Mouse (Mus musculus) hindbrain, embryonic 16.5 days (tissue): Measurements from ENCODE around the gene Irx2. TPM values are rescaled to one million over a fixed set of nuclear protein-coding genes. Genes with fewer than 3 reads are reported as not detected.

Experiments used
- ATAC-seq: fragments of 200-750 bp; cut with Nextera tagmentation; 2 replicates; pipeline ENCODE4 v1.8.0; 2017; ENCODE audit warnings: moderate TSS enrichment, moderate library complexity
- H3K27ac ChIP-seq: fragments of 300-500 bp; sonication (generic); 2 replicates; pipeline ENCODE4 v1.5.1; 2014; ENCODE audit warnings: low read depth, mild to moderate bottlenecking, control low read depth, low read length, moderate library complexity
- H3K27me3 ChIP-seq: fragments of 300-500 bp; sonication (generic); replicated peaks from 2 replicates; pipeline ENCODE4 v1.6.1; 2014; ENCODE audit warnings: low read length; ENCODE audit not compliant: control insufficient read depth, insufficient read depth
- H3K36me3 ChIP-seq: fragments of 300-500 bp; sonication (generic); 2 replicates; pipeline ENCODE4 v1.6.1; 2014; ENCODE audit warnings: mild to moderate bottlenecking, low read length, moderate library complexity, mixed read lengths; ENCODE audit not compliant: control insufficient read depth, insufficient read depth
- H3K4me1 ChIP-seq: fragments of 300-500 bp; sonication (generic); 2 replicates; pipeline ENCODE4 v1.6.1; 2014; ENCODE audit warnings: low read depth, low read length; ENCODE audit not compliant: control insufficient read depth, insufficient read depth
- H3K4me2 ChIP-seq: fragments of 300-500 bp; sonication (generic); 2 replicates; pipeline ENCODE4 v1.6.1; 2014; ENCODE audit warnings: mild to moderate bottlenecking, low read length, control low read depth, moderate library complexity
- H3K4me3 ChIP-seq: fragments of 300-500 bp; sonication (generic); 2 replicates; pipeline ENCODE4 v1.5.1; 2014; ENCODE audit warnings: mild to moderate bottlenecking, low read length, control low read depth, moderate library complexity
- H3K9ac ChIP-seq: fragments of 300-500 bp; sonication (generic); 2 replicates; pipeline ENCODE4 v1.6.1; 2014; ENCODE audit warnings: low read depth, mild to moderate bottlenecking, control low read depth, low read length, moderate library complexity
- H3K9me3 ChIP-seq: fragments of 300-500 bp; sonication (generic); 2 replicates; pipeline ENCODE4 v1.6.1; 2014; ENCODE audit warnings: mild to moderate bottlenecking, low read length, moderate library complexity; ENCODE audit not compliant: control insufficient read depth
- WGBS: fragments of 180-500 bp; shearing (Covaris S2); extraction: QIAGEN DNeasy Blood & Tissue Kit; methylation state at CpG from one replicate; pipeline ENCODE4 v1.1.7; 2014; 5-methylcytosine and 5-hydroxymethylcytosine counted together
- polyA plus RNA-seq: library from polyadenylated mRNA; unstranded; fragments of >200 nt; fragmentation: Nextera tagmentation; extraction: Ambion mirVana; gene quantifications from 2 replicates; pipeline ENCODE4 v1.2.1, GENCODE M21; 2015

Gene Irx2
- polyA plus RNA-seq, 1 experiment from 2014 or later, result 19.3 TPM

GRCm38 (mm10) chr13:72624847-72625170, 3.8 kb upstream of the Irx2 start:
- H3K9ac ChIP-seq, result no peak overlapping the region
- H3K27me3 ChIP-seq, result peaks cover 22% of the 10 kb centered on the region
- peak overlapping the region; percentile 34 for H3K4me3 ChIP-seq
- H3K4me1 ChIP-seq, result peaks cover 16% of the 10 kb centered on the region
- no peak overlapping the region for H3K27ac ChIP-seq
- no peaks in the 10 kb centered on the region for H3K36me3 ChIP-seq
- H3K4me2 ChIP-seq, result peak overlapping the region; percentile 61
- H3K9me3 ChIP-seq, result no peaks in the 10 kb centered on the region
- 9% methylated on average over 6 of the region's 6 CpGs for WGBS
- no peak for ATAC-seq

- no peak overlapping the region for H3K27ac ChIP-seq
- no peaks in the 10 kb centered on the region for H3K9me3 ChIP-seq
- H3K36me3 ChIP-seq, result no peaks in the 10 kb centered on the region
- 10% methylated on average over 28 of the region's 28 CpGs for WGBS
- no peak for ATAC-seq
- H3K4me1 ChIP-seq, result peaks cover 16% of the 10 kb centered on the region
- peaks cover 22% of the 10 kb centered on the region for H3K27me3 ChIP-seq
- peak overlapping the region; percentile 61 for H3K4me2 ChIP-seq
- 0 out of 2 replicates have a peak overlapping the region, but pooled peaks have one; percentile 9 for H3K4me3 ChIP-seq
- H3K9ac ChIP-seq, result no peak overlapping the region
Measured at GRCm38 (mm10) chr13:72625236-72625950, 3.2 kb upstream of the Irx2 start.

GRCm38 (mm10) chr13:72627391-72628321, 964 bp upstream of the Irx2 start:
- Histone ChIP-seq H3K4me2 (peak overlapping the region; percentile 60), H3K9me3 (no peaks in the 10 kb centered on the region), H3K4me1 (peaks cover 16% of the 10 kb centered on the region), H3K36me3 (no peaks in the 10 kb centered on the region), H3K4me3 (peak overlapping the region; percentile 50), H3K27ac (peak overlapping the region; percentile 83), H3K27me3 (peaks cover 16% of the 10 kb centered on the region), H3K9ac (peak overlapping the region; percentile 62)
- under 1% methylated on average over 41 of the region's 42 CpGs for WGBS
- peak; percentile 15; the same call in 1 of the 2 replicates for ATAC-seq

- H3K9me3 ChIP-seq, result no peaks in the 10 kb centered on the region
- peak overlapping the region; percentile 69 for H3K9ac ChIP-seq
- H3K27ac ChIP-seq, result peak overlapping the region; percentile 79
- H3K27me3 ChIP-seq, result peaks cover 15% of the 10 kb centered on the region
- H3K4me3 ChIP-seq, result peak overlapping the region; percentile 50
- peak; percentile 5; the same call in 1 of the 2 replicates for ATAC-seq
- WGBS, result under 1% methylated on average over 78 of the region's 88 CpGs
- H3K4me2 ChIP-seq, result peak overlapping the region; percentile 60
- no peaks in the 10 kb centered on the region for H3K36me3 ChIP-seq
- H3K4me1 ChIP-seq, result peaks cover 13% of the 10 kb centered on the region
Measured at GRCm38 (mm10) chr13:72628935-72629631, 463 bp downstream of the Irx2 start.

GRCm38 (mm10) chr13:72629806-72630205, 1.2 kb downstream of the Irx2 start:
- 2% methylated on average over 13 of the region's 13 CpGs for WGBS
- no peaks in the 10 kb centered on the region for H3K36me3 ChIP-seq
- no peak for ATAC-seq
- peak overlapping the region; percentile 69 for H3K9ac ChIP-seq
- no peaks in the 10 kb centered on the region for H3K9me3 ChIP-seq
- peak overlapping the region; percentile 50 for H3K4me3 ChIP-seq
- H3K27ac ChIP-seq, result peak overlapping the region; percentile 40; the same call in 1 of the 2 replicates
- peaks cover 18% of the 10 kb centered on the region for H3K27me3 ChIP-seq
- peaks cover 10% of the 10 kb centered on the region for H3K4me1 ChIP-seq
- peak overlapping the region; percentile 60 for H3K4me2 ChIP-seq

- Histone ChIP-seq H3K4me1 (peaks cover 10% of the 10 kb centered on the region), H3K27me3 (peaks cover 22% of the 10 kb centered on the region), H3K4me3 (peak overlapping the region; percentile 50), H3K4me2 (peak overlapping the region; percentile 60), H3K9ac (peak overlapping the region; percentile 64), H3K36me3 (no peaks in the 10 kb centered on the region), H3K27ac (peak overlapping the region; percentile 49; the same call in 1 of the 2 replicates), H3K9me3 (no peaks in the 10 kb centered on the region)
- WGBS, result 1% methylated on average over 60 of the region's 60 CpGs
- no peak for ATAC-seq
Measured at GRCm38 (mm10) chr13:72630501-72631372, 2.1 kb downstream of the Irx2 start.

GRCm38 (mm10) chr13:72631373-72632021, 2.9 kb downstream of the Irx2 start:
- H3K27ac ChIP-seq, result peak overlapping the region; percentile 49
- no peaks in the 10 kb centered on the region for H3K36me3 ChIP-seq
- peak overlapping the region; percentile 60 for H3K4me2 ChIP-seq
- H3K9ac ChIP-seq, result peak overlapping the region; percentile 64
- H3K27me3 ChIP-seq, result peaks cover 22% of the 10 kb centered on the region
- WGBS, result under 1% methylated on average over 55 of the region's 62 CpGs
- no peaks in the 10 kb centered on the region for H3K9me3 ChIP-seq
- H3K4me3 ChIP-seq, result peak overlapping the region; percentile 50
- H3K4me1 ChIP-seq, result peaks cover 10% of the 10 kb centered on the region
- no peak for ATAC-seq

- no peak for ATAC-seq
- peak overlapping the region; percentile 50 for H3K4me3 ChIP-seq
- no peaks in the 10 kb centered on the region for H3K9me3 ChIP-seq
- H3K4me1 ChIP-seq, result peaks cover 9% of the 10 kb centered on the region
- WGBS, result 14% methylated on average over 6 of the region's 6 CpGs
- H3K27me3 ChIP-seq, result peaks cover 22% of the 10 kb centered on the region
- peak overlapping the region; percentile 60 for H3K4me2 ChIP-seq
- H3K36me3 ChIP-seq, result no peaks in the 10 kb centered on the region
- peak overlapping the region; percentile 64 for H3K9ac ChIP-seq
- peak overlapping the region; percentile 69; the same call in 1 of the 2 replicates for H3K27ac ChIP-seq
Measured at GRCm38 (mm10) chr13:72632361-72632760, 3.7 kb downstream of the Irx2 start.
